Mouse (Mus musculus) heart, embryonic 14.5 days (tissue): ENCODE measurements around the gene Phldb2. TPM values are rescaled to one million over a fixed set of nuclear protein-coding genes. Genes with fewer than 3 reads are reported as not detected.

Experiments used
- ATAC-seq: fragments of 200-750 bp; cut with Nextera tagmentation; 2 replicates; pipeline ENCODE4 v1.8.0; 2017; ENCODE audit warnings: low read depth, moderate TSS enrichment; ENCODE audit not compliant: insufficient number of reproducible peaks, insufficient read depth, low FRiP score
- H3K27ac ChIP-seq, 2 experiments: fragments of 200-500 bp in 1 of 2; fragments of 300-500 bp in 1 of 2; sonication (generic) in 1 of 2; replicated peaks in 1 of 2; 2 replicates each; pipeline ENCODE4 v1.5.1; 2012 to 2014; ENCODE audit warnings: low read depth in 2 of 2, low read length in 2 of 2, control low read depth in 1 of 2, mild to moderate bottlenecking in 1 of 2, mixed read lengths in 1 of 2; ENCODE audit not compliant: control insufficient read depth in 1 of 2, insufficient read depth in 1 of 2
- H3K27me3 ChIP-seq: fragments of 300-500 bp; sonication (generic); 2 replicates; pipeline ENCODE4 v1.6.1; 2014; ENCODE audit warnings: mild to moderate bottlenecking, low read length, control low read depth; ENCODE audit not compliant: control insufficient read depth, insufficient read depth
- H3K36me3 ChIP-seq: fragments of 300-500 bp; sonication (generic); 2 replicates; pipeline ENCODE4 v1.6.1; 2014; ENCODE audit warnings: mild to moderate bottlenecking, control low read depth, low read length, mixed read lengths; ENCODE audit not compliant: control insufficient read depth, insufficient read depth
- H3K4me1 ChIP-seq, 2 experiments: fragments of 200-500 bp in 1 of 2; fragments of 300-500 bp in 1 of 2; sonication (generic) in 1 of 2; 2 replicates each; pipeline ENCODE4 v1.6.1; 2012 to 2014; ENCODE audit warnings: low read length in 2 of 2, control low read depth in 1 of 2, mixed read lengths in 1 of 2; ENCODE audit not compliant: control insufficient read depth in 2 of 2, insufficient read depth in 2 of 2
- H3K4me2 ChIP-seq: fragments of 300-500 bp; sonication (generic); 2 replicates; pipeline ENCODE4 v1.6.1; 2014; ENCODE audit warnings: mild to moderate bottlenecking, low read length
- H3K4me3 ChIP-seq, 2 experiments: fragments of 200-500 bp in 1 of 2; fragments of 300-500 bp in 1 of 2; sonication (generic) in 1 of 2; 2 replicates each; pipeline ENCODE4 v1.5.1; 2012 to 2014; ENCODE audit warnings: low read length in 2 of 2, mild to moderate bottlenecking in 2 of 2, control low read depth in 1 of 2, low read depth in 1 of 2, moderate library complexity in 1 of 2; ENCODE audit not compliant: control insufficient read depth in 1 of 2, insufficient read depth in 1 of 2
- H3K9ac ChIP-seq: fragments of 300-500 bp; sonication (generic); 2 replicates; pipeline ENCODE4 v1.6.1; 2014; ENCODE audit warnings: mild to moderate bottlenecking, low read length
- H3K9me3 ChIP-seq: fragments of 300-500 bp; sonication (generic); 2 replicates; pipeline ENCODE4 v1.6.1; 2016; ENCODE audit warnings: low read length, control low read depth; ENCODE audit not compliant: control insufficient read depth
- WGBS: fragments of 180-500 bp; shearing (Covaris S2); extraction: QIAGEN DNeasy Blood & Tissue Kit; methylation state at CpG from one replicate; pipeline ENCODE4 v1.1.7; 2014; 5-methylcytosine and 5-hydroxymethylcytosine counted together
- polyA plus RNA-seq: library from polyadenylated mRNA; unstranded; fragments of >200 nt; fragmentation: Nextera tagmentation; extraction: Ambion mirVana; gene quantifications from 2 replicates; pipeline ENCODE4 v1.2.1, GENCODE M21; 2014

Phldb2 gene
- polyA plus RNA-seq, 1 experiment from 2014 or later: 42.9 TPM

DNA sequence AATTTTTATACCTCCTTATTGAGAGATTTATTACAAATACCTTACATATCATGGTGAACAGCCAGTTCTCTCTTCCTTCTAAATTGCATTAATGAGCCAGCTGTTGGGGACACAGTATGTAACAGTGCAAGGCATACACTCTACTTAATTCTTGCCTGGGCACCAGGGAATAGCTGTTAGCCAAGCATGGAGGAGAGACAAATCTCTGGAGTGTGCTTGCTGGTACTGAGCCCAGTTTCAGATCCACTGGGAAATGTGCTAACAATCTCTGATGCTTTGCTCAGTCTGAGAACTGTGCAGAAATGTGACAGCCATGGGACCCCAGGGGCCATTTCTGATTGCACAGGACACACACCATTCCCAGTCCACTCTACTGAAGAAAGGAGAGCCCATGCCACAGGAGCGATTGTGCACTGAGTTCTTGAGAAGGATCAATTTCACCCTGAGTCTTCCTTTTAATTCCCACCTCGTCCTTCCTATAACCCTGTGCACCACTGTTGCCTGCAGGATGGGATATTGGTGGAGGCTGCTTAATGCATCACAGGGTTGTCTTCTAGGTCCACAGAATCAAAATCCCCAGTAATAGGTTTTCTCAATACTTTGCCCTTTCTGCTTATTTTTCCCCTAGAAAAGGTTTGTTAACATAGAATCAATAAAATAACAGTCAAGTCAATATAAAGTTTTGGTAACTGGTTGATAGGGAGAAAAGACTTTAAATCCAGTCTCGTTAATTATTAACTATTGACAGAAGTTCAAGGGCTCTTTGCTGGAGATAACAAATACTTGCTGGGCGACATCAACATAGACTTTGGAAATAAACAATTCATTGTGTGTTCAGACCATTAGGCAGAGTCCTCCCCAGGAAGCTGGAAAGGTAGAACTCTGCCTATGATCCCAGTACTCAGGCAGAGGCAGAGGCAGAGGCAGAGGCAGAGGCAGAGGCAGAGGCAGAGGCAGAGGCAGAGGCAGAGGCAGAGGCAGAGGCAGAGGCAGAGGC is 31.5 kb upstream of the Phldb2 start:
- H3K4me1 ChIP-seq: no peaks in the 10 kb centered on the region
- no peak overlapping the region for H3K27ac ChIP-seq
- H3K36me3 ChIP-seq: no peaks in the 10 kb centered on the region
- H3K9ac ChIP-seq: no peak overlapping the region
- H3K27me3 ChIP-seq: no peaks in the 10 kb centered on the region
- ATAC-seq: no peak
- no peak overlapping the region for H3K4me3 ChIP-seq
- no peak overlapping the region for H3K4me2 ChIP-seq
- H3K9me3 ChIP-seq: no peaks in the 10 kb centered on the region
- 68% methylated on average over 4 of the region's 4 CpGs for WGBS

DNA sequence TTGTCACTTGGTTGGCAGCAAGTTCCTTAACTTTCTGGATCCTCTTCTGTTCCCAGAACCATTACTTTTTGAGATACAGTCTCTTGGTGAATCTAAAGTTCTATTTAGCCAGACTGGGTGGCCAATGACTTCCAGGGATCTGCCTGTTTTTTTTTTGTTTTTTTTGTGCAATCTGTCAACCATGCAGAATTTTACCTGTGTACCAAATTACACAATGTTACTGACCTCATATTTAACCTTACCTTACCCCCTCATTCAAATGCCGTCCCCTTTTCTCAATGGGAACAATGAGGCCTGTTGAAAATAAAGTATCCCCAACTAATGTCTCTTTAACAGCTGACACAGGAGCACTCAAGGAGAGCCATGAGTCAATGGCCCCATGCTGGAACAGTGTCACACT is 22.9 kb upstream of the Phldb2 start:
- Histone ChIP-seq H3K4me1 (no peaks in the 10 kb centered on the region), H3K27ac (no peak overlapping the region), H3K9ac (no peak overlapping the region), H3K27me3 (no peaks in the 10 kb centered on the region), H3K4me3 (no peak overlapping the region), H3K36me3 (no peaks in the 10 kb centered on the region), H3K9me3 (no peaks in the 10 kb centered on the region), H3K4me2 (no peak overlapping the region)
- ATAC-seq: no peak
- whole genome bisulfite sequencing: 95% methylated on average over 1 of the region's 1 CpGs

DNA sequence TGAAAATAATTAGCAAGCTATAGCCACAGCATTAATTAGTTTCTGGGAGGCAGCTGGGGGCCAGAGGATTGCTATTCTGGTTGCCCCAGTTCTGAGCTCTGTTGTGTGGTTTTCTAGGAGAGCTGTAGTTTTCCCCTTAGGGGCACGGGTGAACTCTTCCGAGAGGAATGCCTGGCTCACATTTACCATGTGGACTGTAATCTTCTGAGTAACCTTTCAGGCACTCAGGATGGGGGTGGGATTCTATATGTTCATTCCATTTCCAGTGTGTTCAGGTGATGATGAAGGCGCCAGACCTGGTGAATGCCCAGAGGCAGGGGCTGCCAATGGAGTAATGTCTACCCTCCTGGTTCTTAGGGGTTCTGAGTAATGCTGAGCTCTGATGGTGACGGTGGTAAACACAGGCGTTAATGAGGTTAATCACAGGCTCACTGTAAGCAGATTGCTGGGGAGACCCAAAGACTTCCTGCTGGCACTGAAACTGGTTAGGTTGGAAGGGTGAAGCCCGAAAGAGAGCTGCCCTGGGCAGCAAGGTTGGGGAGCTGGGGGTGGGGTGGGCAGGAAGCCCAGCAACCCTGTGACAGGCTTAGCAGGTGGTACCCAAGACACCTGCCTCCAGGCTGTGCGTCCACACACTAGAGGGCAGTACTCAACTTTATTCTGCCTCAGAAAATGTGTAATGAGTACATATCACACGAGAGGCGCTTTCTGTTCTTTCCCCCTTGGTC is 20.7 kb upstream of the Phldb2 start:
- 52% methylated on average over 9 of the region's 9 CpGs for WGBS
- H3K4me2 ChIP-seq: no peak overlapping the region
- H3K4me1 ChIP-seq: no peaks in the 10 kb centered on the region
- no peak for ATAC-seq
- no peak overlapping the region for H3K9ac ChIP-seq
- H3K4me3 ChIP-seq: no peak overlapping the region
- H3K27me3 ChIP-seq: no peaks in the 10 kb centered on the region
- H3K9me3 ChIP-seq: no peaks in the 10 kb centered on the region
- no peak overlapping the region for H3K27ac ChIP-seq
- no peaks in the 10 kb centered on the region for H3K36me3 ChIP-seq

DNA sequence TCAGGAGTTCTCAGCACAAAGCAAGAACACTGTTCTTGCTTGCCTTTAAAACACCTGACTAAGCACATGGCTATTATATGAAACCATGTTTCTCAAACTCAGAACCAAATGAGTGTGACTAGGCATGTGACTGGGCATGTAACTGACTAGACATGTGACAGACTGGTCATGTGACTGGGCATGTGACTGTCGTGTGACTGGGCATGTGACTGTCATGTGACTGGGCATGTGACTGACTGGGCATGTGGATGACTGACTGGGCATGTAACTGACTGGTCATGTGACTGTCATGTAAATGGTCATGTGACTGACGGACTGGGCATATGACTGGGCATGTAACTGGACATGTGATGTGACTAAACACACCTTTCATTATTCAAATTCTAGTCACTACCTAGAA is 16.8 kb upstream of the Phldb2 start:
- Histone ChIP-seq H3K27me3 (no peaks in the 10 kb centered on the region), H3K4me1 (no peaks in the 10 kb centered on the region), H3K4me2 (no peak overlapping the region), H3K36me3 (no peaks in the 10 kb centered on the region), H3K9me3 (no peaks in the 10 kb centered on the region), H3K4me3 (no peak overlapping the region), H3K27ac (no peak overlapping the region), H3K9ac (no peak overlapping the region)
- 88% methylated on average over 2 of the region's 2 CpGs for whole genome bisulfite sequencing
- ATAC-seq: no peak

DNA sequence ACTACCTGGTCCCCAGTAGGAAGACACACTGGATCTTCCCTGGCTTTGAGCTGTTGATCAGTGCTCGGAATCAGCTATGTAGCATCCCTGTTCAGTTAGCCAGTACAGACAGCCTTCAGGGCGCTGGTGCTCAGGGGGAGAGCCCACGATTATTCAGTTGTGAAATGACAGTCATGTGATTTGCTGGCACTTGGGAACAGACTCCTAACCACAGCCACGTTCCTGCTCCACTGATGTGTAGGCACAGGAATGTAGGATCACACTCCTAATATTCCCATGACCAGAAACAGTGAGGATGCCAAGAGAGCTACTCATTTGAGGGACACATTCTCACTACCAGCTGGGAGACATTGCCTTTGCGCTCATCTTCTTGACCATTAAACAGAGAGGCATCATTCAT is 15.3 kb upstream of the Phldb2 start:
- H3K36me3 ChIP-seq: no peaks in the 10 kb centered on the region
- H3K4me1 ChIP-seq: no peaks in the 10 kb centered on the region
- ATAC-seq: no peak
- no peaks in the 10 kb centered on the region for H3K27me3 ChIP-seq
- whole genome bisulfite sequencing: 63% methylated on average over 5 of the region's 5 CpGs
- H3K4me2 ChIP-seq: no peak overlapping the region
- no peak overlapping the region for H3K9ac ChIP-seq
- no peak overlapping the region for H3K4me3 ChIP-seq
- no peak overlapping the region for H3K27ac ChIP-seq
- no peaks in the 10 kb centered on the region for H3K9me3 ChIP-seq

DNA sequence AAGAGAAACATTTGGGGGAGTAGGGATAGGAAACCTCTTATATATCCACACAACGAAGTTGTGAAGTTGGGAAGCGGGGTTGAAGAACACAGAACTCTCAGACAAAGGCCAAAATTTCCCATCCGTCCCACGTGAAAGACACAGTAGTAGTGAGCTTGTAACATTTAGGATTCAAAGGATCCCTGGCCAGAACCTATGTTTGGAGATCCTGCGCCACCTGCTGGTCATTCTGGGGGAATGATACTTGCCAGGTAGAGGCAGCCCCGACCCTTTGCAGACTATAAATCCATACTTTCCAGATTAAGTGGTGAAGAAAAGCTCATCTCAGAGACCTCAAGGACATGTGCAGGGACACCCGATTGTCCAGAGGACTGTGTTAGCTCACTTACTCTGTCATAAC is 14.1 kb upstream of the Phldb2 start:
- no peak; the same call in 1 of the 2 replicates for ATAC-seq
- Histone ChIP-seq H3K27ac (no peak overlapping the region), H3K9me3 (no peaks in the 10 kb centered on the region), H3K4me1 (peaks cover 3 to 8% of the 10 kb centered on the region in 2 experiments; a peak in 3 of 4 replicates), H3K27me3 (no peaks in the 10 kb centered on the region), H3K9ac (no peak overlapping the region), H3K36me3 (no peaks in the 10 kb centered on the region), H3K4me3 (no peak overlapping the region), H3K4me2 (no peak overlapping the region)
- 17% methylated on average over 7 of the region's 7 CpGs for WGBS

DNA sequence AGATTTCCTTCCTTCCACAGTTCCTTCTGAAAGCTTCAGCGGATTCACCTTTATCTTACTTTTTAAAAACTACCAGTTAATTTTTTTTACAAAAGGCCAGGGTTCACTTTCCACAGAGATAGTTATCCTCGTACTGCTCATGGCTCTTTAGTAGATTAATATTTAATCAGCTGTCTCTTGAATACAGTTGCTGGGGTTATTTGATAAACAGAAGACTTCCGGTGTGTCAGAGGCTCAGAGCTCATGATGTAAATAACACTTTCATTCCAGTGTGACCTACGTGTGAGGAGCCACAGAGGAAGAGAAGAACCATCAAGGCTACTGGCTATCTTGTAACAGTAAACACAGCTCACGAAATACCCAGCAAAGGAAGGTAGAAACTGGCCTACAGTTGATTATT is 13.2 kb upstream of the Phldb2 start:
- H3K36me3 ChIP-seq: no peaks in the 10 kb centered on the region
- no peak for ATAC-seq
- WGBS: 65% methylated on average over 5 of the region's 5 CpGs
- H3K9ac ChIP-seq: no peak overlapping the region
- no peak overlapping the region for H3K4me2 ChIP-seq
- no peak overlapping the region for H3K4me3 ChIP-seq
- H3K27me3 ChIP-seq: no peaks in the 10 kb centered on the region
- H3K27ac ChIP-seq: no peak overlapping the region
- peaks cover 3 to 11% of the 10 kb centered on the region in 2 experiments; a peak in 3 of 4 replicates for H3K4me1 ChIP-seq
- no peaks in the 10 kb centered on the region for H3K9me3 ChIP-seq
